Mouse (Mus musculus) stomach, embryonic 15.5 days (tissue): Measurements from ENCODE around the gene Rpl36al. TPM values are rescaled to one million over a fixed set of nuclear protein-coding genes. Genes with fewer than 3 reads are reported as not detected.
"Not testable (repeated sequence)": the region's sequence is repeated elsewhere in the genome, so short reads cannot be mapped to it uniquely, and the experiment has no call there.

Experiments
- ATAC-seq: fragments of 200-750 bp; cut with Nextera tagmentation; 2 replicates; pipeline ENCODE4 v1.8.0; 2017; ENCODE audit warnings: low read depth, moderate number of reproducible peaks, moderate TSS enrichment; ENCODE audit not compliant: insufficient read depth, low FRiP score
- H3K27ac ChIP-seq: fragments of 300-500 bp; sonication (generic); 2 replicates; pipeline ENCODE4 v1.5.1; 2015; ENCODE audit warnings: mild to moderate bottlenecking, inconsistent platforms
- H3K27me3 ChIP-seq: fragments of 300-500 bp; sonication (generic); replicated peaks from 2 replicates; pipeline ENCODE4 v1.6.1; 2015; ENCODE audit warnings: inconsistent platforms
- H3K36me3 ChIP-seq: fragments of 300-500 bp; sonication (generic); 2 replicates; pipeline ENCODE4 v1.6.1; 2015; ENCODE audit warnings: inconsistent platforms
- H3K4me1 ChIP-seq: fragments of 300-500 bp; sonication (generic); 2 replicates; pipeline ENCODE4 v1.6.1; 2015; ENCODE audit warnings: inconsistent platforms
- H3K4me2 ChIP-seq: fragments of 300-500 bp; sonication (generic); 2 replicates; pipeline ENCODE4 v1.6.1; 2015; ENCODE audit warnings: mild to moderate bottlenecking, inconsistent platforms
- H3K4me3 ChIP-seq: fragments of 300-500 bp; sonication (generic); replicated peaks from 2 replicates; pipeline ENCODE4 v1.5.1; 2015; ENCODE audit warnings: inconsistent platforms
- H3K9ac ChIP-seq: fragments of 300-500 bp; sonication (generic); 2 replicates; pipeline ENCODE4 v1.6.1; 2015; ENCODE audit warnings: inconsistent platforms
- H3K9me3 ChIP-seq: fragments of 300-500 bp; sonication (generic); 2 replicates; pipeline ENCODE4 v1.6.1; 2016; ENCODE audit warnings: inconsistent platforms
- WGBS: fragments of 180-500 bp; shearing (Covaris S2); methylation state at CpG from one replicate; pipeline ENCODE4 v1.1.7; 2015; 5-methylcytosine and 5-hydroxymethylcytosine counted together
- polyA plus RNA-seq: library from polyadenylated mRNA; unstranded; fragments of >200 nt; fragmentation: Nextera tagmentation; extraction: Ambion mirVana; gene quantifications from 2 replicates; pipeline ENCODE4 v1.2.1, GENCODE M21; 2015

Rpl36al gene
- polyA plus RNA-seq, 1 experiment from 2014 or later: 730 TPM

GRCm38 (mm10) chr12:69166861-69167581 is 16.9 kb downstream of the Rpl36al start:
- WGBS: 71% methylated on average over 8 of the region's 8 CpGs
- H3K4me1 ChIP-seq, ATAC-seq, H3K9ac ChIP-seq, H3K9me3 ChIP-seq, H3K27me3 ChIP-seq, H3K4me3 ChIP-seq, H3K27ac ChIP-seq, H3K36me3 ChIP-seq, H3K4me2 ChIP-seq: not testable (repeated sequence)

DNA sequence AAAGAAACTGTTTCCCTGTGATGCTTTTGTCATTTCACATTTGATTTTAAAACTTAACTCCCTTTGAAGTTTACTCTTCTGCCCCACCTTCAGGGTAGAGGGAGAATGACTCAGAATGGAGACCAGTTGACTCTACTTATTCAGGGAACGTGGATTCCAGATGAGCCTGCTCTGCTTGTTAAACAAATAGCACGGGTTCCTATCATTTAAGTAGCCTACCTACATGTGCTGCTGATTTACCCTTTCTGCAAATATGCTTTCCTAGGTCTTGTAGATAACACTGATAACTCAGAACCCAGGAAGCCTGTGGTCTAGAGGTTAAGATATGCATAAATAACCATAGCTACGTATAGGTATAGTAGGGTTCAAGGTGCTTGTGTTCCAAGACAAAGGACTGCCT is 19.0 kb downstream of the Rpl36al start:
- WGBS: 42% methylated on average over 3 of the region's 3 CpGs
- no peaks in the 10 kb centered on the region for H3K27me3 ChIP-seq
- H3K36me3 ChIP-seq: no peaks in the 10 kb centered on the region
- H3K4me2 ChIP-seq: no peak overlapping the region
- no peaks in the 10 kb centered on the region for H3K4me1 ChIP-seq
- H3K9ac ChIP-seq: no peak overlapping the region
- no peak overlapping the region for H3K4me3 ChIP-seq
- peak; percentile 67 for ATAC-seq
- H3K9me3 ChIP-seq: no peaks in the 10 kb centered on the region
- no peak overlapping the region for H3K27ac ChIP-seq

GRCm38 (mm10) chr12:69163586-69163985 is 20.3 kb downstream of the Rpl36al start:
- not testable (repeated sequence) for H3K27me3 ChIP-seq, H3K4me2 ChIP-seq, H3K4me3 ChIP-seq, H3K9me3 ChIP-seq, H3K36me3 ChIP-seq, H3K9ac ChIP-seq, H3K27ac ChIP-seq, H3K4me1 ChIP-seq, ATAC-seq
- WGBS: 78% methylated on average over 4 of the region's 4 CpGs

- not testable (repeated sequence) for H3K4me2 ChIP-seq, H3K27me3 ChIP-seq, ATAC-seq, H3K36me3 ChIP-seq, H3K4me1 ChIP-seq, H3K9ac ChIP-seq, H3K27ac ChIP-seq, H3K9me3 ChIP-seq, H3K4me3 ChIP-seq
- WGBS: 77% methylated on average over 2 of the region's 2 CpGs
These were observed 23.2 kb downstream of the Rpl36al start for GRCm38 (mm10) chr12:69160677-69161076.

DNA sequence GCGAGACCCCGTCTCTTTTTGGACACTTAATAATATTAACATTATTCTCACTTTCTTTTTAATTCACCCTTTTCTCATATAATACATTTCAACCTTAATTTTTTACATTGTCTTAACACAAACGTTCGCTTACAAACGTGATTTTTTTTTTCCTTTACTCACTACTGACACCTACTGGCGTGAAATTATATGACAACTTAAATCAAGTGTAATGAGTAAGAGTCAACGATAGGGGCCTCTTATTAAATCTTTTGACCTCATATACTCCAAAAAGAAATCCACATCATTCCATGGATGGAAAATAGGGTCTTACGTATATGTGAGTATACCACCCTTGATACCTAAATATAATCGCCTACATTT is 24.3 kb downstream of the Rpl36al start:
- Histone ChIP-seq H3K4me2 (peak overlapping the region; percentile 35; the same call in 1 of the 2 replicates), H3K36me3 (peaks cover 5% of the 10 kb centered on the region; the same call in 1 of the 2 replicates), H3K27ac (no peak overlapping the region; the same call in 1 of the 2 replicates), H3K9ac (no peak overlapping the region), H3K9me3 (no peaks in the 10 kb centered on the region), H3K4me1 (0 out of 2 replicates have a peak, but pooled peaks cover 3% of the 10 kb centered on the region), H3K27me3 (no peaks in the 10 kb centered on the region), H3K4me3 (peak overlapping the region; percentile 73; the same call in 1 of the 2 replicates)
- no peak for ATAC-seq
- 3% methylated on average over 9 of the region's 9 CpGs for WGBS

DNA sequence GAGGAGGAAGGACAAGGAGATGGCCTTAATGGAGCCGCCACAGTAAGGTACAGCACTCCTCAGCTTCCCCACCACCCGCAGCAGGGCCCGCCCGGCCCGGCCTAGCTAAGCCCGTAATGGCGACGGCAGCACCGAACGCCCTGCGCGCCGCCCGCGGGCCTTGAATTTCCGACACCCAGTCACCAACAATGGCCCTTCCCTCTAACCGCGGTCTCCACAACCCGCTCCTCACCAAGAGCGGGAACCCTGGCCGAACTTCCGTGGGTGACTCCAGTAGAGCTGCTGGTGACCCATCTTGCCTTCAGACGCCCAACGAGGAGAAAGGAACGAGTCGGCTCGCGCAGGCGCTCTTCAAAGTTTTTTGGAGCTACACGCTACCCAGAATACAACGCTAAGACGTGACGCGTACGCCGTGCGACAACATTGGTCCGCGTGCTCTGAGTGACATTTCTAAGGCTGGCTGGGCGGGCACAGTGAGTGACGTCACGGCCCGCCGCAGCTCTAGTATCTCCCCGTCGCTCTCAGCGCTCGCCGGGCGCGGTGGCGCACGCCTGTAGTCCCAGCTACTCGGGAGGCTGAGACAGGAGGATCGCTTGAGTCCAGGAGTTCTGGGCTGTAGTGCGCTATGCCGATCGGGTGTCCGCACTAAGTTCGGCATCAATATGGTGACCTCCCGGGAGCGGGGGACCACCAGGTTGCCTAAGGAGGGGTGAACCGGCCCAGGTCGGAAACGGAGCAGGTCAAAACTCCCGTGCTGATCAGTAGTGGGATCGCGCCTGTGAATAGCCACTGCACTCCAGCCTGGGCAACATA is 24.9 kb downstream of the Rpl36al start, which contains the start of gene Rps29:
Gene Rps29 (minus strand): TSS at position 422 of the 813 bp plus-strand sequence.
- Histone ChIP-seq H3K9ac (peak within 1 kb of the TSS; percentile 86), H3K4me2 (peak within 1 kb of the TSS; percentile 57), H3K4me3 (peak within 1 kb of the TSS; percentile 73), H3K27ac (peak within 1 kb of the TSS; percentile 93)
- ATAC-seq: peak; percentile 99
- not testable (repeated sequence) for H3K4me1 ChIP-seq, H3K9me3 ChIP-seq, H3K27me3 ChIP-seq, H3K36me3 ChIP-seq
- WGBS: under 1% methylated on average over 59 of the region's 68 CpGs

GRCm38 (mm10) chr12:69158366-69158764 is 25.5 kb downstream of the Rpl36al start:
- WGBS: under 1% methylated on average over 19 of the region's 19 CpGs
- Histone ChIP-seq H3K4me2 (peak overlapping the region; percentile 57), H3K36me3 (peaks cover 5% of the 10 kb centered on the region; the same call in 1 of the 2 replicates), H3K9me3 (no peaks in the 10 kb centered on the region), H3K4me3 (peak overlapping the region; percentile 73), H3K9ac (peak overlapping the region; percentile 86), H3K27me3 (no peaks in the 10 kb centered on the region), H3K27ac (peak overlapping the region; percentile 93), H3K4me1 (0 out of 2 replicates have a peak, but pooled peaks cover 3% of the 10 kb centered on the region)
- no peak for ATAC-seq

GRCm38 (mm10) chr12:69157107-69157506 is 26.8 kb downstream of the Rpl36al start:
- H3K4me1 ChIP-seq: 0 out of 2 replicates have a peak, but pooled peaks cover 3% of the 10 kb centered on the region
- peak overlapping the region; percentile 57; the same call in 1 of the 2 replicates for H3K4me2 ChIP-seq
- no peak overlapping the region for H3K9ac ChIP-seq
- no peak overlapping the region for H3K27ac ChIP-seq
- H3K27me3 ChIP-seq: no peaks in the 10 kb centered on the region
- H3K4me3 ChIP-seq: no peak overlapping the region
- 98% methylated on average over 2 of the region's 2 CpGs for WGBS
- H3K36me3 ChIP-seq: peaks cover 5% of the 10 kb centered on the region; the same call in 1 of the 2 replicates
- H3K9me3 ChIP-seq: no peaks in the 10 kb centered on the region
- no peak for ATAC-seq

- no peaks in the 10 kb centered on the region for H3K9me3 ChIP-seq
- WGBS: 74% methylated on average over 4 of the region's 4 CpGs
- H3K27me3 ChIP-seq: no peaks in the 10 kb centered on the region
- no peak overlapping the region for H3K9ac ChIP-seq
- ATAC-seq: no peak
- no peak overlapping the region for H3K4me3 ChIP-seq
- no peak overlapping the region for H3K4me2 ChIP-seq
- peaks cover 5% of the 10 kb centered on the region; the same call in 1 of the 2 replicates for H3K36me3 ChIP-seq
- H3K4me1 ChIP-seq: 0 out of 2 replicates have a peak, but pooled peaks cover 3% of the 10 kb centered on the region
- no peak overlapping the region for H3K27ac ChIP-seq
These were observed 27.4 kb downstream of the Rpl36al start for GRCm38 (mm10) chr12:69156436-69156835.

DNA sequence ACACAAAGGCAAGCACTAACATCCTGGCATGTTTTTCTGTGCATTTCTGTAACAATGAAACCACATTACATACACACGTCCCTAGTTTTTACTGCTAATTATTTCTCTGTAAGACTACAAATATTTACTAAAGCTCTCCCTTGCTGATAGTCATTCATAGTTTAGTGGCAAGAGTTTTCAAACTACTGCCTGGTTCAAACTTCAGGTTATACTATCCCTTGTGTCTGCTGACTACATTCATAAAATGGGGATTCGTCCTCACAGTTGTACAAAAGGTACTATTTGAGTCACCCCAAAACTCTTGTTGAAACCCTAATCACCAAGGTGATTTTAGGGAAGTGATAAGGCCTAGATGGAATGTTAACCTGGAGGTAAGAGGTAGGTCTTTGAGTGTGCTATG is 28.0 kb downstream of the Rpl36al start:
- no peak for ATAC-seq
- no peak overlapping the region for H3K4me3 ChIP-seq
- no peaks in the 10 kb centered on the region for H3K9me3 ChIP-seq
- H3K9ac ChIP-seq: no peak overlapping the region
- no peak overlapping the region for H3K27ac ChIP-seq
- no peak overlapping the region for H3K4me2 ChIP-seq
- 0 out of 2 replicates have a peak, but pooled peaks cover 3% of the 10 kb centered on the region for H3K4me1 ChIP-seq
- no peaks in the 10 kb centered on the region for H3K27me3 ChIP-seq
- peaks cover 5% of the 10 kb centered on the region; the same call in 1 of the 2 replicates for H3K36me3 ChIP-seq
- 72% methylated on average over 2 of the region's 2 CpGs for WGBS

DNA sequence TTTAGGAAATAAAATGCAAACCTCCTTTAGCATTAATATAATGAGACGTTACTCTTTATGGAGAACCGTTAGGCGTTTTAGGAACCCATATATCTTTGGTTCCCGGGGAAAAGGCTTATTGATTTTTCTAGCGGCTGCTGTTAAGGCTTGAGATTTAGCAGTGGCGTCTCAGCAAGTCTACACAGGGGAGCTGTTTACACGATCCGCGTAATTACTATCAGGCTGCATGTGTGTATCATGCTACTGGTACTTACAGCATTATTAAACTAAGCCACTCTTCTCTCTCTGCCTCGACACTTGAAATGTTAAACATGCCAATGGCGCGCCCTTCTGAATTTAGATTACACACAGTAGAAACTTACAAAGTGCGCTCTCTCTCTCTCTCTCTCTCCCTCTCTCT is 33.8 kb downstream of the Rpl36al start:
- no peak overlapping the region for H3K27ac ChIP-seq
- 53% methylated on average over 13 of the region's 13 CpGs for WGBS
- no peak overlapping the region for H3K4me3 ChIP-seq
- ATAC-seq: no peak
- no peaks in the 10 kb centered on the region for H3K27me3 ChIP-seq
- H3K36me3 ChIP-seq: no peaks in the 10 kb centered on the region
- H3K9me3 ChIP-seq: no peaks in the 10 kb centered on the region
- no peak overlapping the region for H3K4me2 ChIP-seq
- no peak overlapping the region for H3K9ac ChIP-seq
- no peaks in the 10 kb centered on the region for H3K4me1 ChIP-seq
